Mouse (Mus musculus) neural tube, embryonic 13.5 days (tissue): ENCODE data around the gene Mfsd4b5. TPM values are rescaled to one million over a fixed set of nuclear protein-coding genes. Genes with fewer than 3 reads are reported as not detected.
"Not testable (repeated sequence)": the region's sequence is repeated elsewhere in the genome, so short reads cannot be mapped to it uniquely, and the experiment has no call there.

Experiments used
- ATAC-seq: fragments of 200-750 bp; cut with Nextera tagmentation; 2 replicates; pipeline ENCODE4 v1.8.0; 2017; ENCODE audit warnings: low read depth, mild to moderate bottlenecking, moderate TSS enrichment, moderate library complexity
- H3K27ac ChIP-seq: fragments of 300-500 bp; sonication (generic); replicated peaks from 2 replicates; pipeline ENCODE4 v1.5.1; 2015; ENCODE audit warnings: moderate library complexity, mild to moderate bottlenecking, inconsistent platforms
- H3K27me3 ChIP-seq: fragments of 300-500 bp; sonication (generic); 2 replicates; pipeline ENCODE4 v1.6.1; 2015; ENCODE audit warnings: mild to moderate bottlenecking, inconsistent platforms
- H3K36me3 ChIP-seq: fragments of 300-500 bp; sonication (generic); 2 replicates; pipeline ENCODE4 v1.6.1; 2015; ENCODE audit warnings: mild to moderate bottlenecking, inconsistent platforms
- H3K4me1 ChIP-seq: fragments of 300-500 bp; sonication (generic); replicated peaks from 2 replicates; pipeline ENCODE4 v1.6.1; 2015; ENCODE audit warnings: inconsistent platforms
- H3K4me2 ChIP-seq: fragments of 300-500 bp; sonication (generic); 2 replicates; pipeline ENCODE4 v1.6.1; 2015; ENCODE audit warnings: inconsistent platforms, mild to moderate bottlenecking, moderate library complexity
- H3K4me3 ChIP-seq: fragments of 300-500 bp; sonication (generic); 2 replicates; pipeline ENCODE4 v1.5.1; 2015; ENCODE audit warnings: mild to moderate bottlenecking, inconsistent platforms
- H3K9ac ChIP-seq: fragments of 300-500 bp; sonication (generic); 2 replicates; pipeline ENCODE4 v1.6.1; 2015; ENCODE audit warnings: moderate library complexity, mild to moderate bottlenecking, inconsistent platforms
- H3K9me3 ChIP-seq: fragments of 300-500 bp; sonication (generic); 2 replicates; pipeline ENCODE4 v1.6.1; 2016; ENCODE audit warnings: inconsistent platforms
- WGBS: fragments of 180-500 bp; shearing (Covaris S2); methylation state at CpG from one replicate; pipeline ENCODE4 v1.1.7; 2015; 5-methylcytosine and 5-hydroxymethylcytosine counted together
- polyA plus RNA-seq: library from polyadenylated mRNA; unstranded; fragments of >200 nt; fragmentation: Nextera tagmentation; extraction: Ambion mirVana; gene quantifications from 2 replicates; pipeline ENCODE4 v1.2.1, GENCODE M21; 2015

Gene Mfsd4b5
- polyA plus RNA-seq, 1 experiment from 2014 or later, result not detected

- H3K27me3 ChIP-seq, result no peaks in the 10 kb centered on the region
- no peak overlapping the region for H3K4me3 ChIP-seq
- 88% methylated on average over 11 of the region's 11 CpGs for WGBS
- ATAC-seq, result no peak
- H3K4me1 ChIP-seq, result no peaks in the 10 kb centered on the region
- no peak overlapping the region for H3K27ac ChIP-seq
- no peaks in the 10 kb centered on the region for H3K36me3 ChIP-seq
- peaks cover 6% of the 10 kb centered on the region; the same call in 1 of the 2 replicates for H3K9me3 ChIP-seq
- H3K9ac ChIP-seq, result no peak overlapping the region
- no peak overlapping the region for H3K4me2 ChIP-seq
Measured at GRCm38 (mm10) chr10:40009591-40009990, 23.1 kb upstream of the Mfsd4b5 start.

- not testable (repeated sequence) for ATAC-seq
- WGBS, result 81% methylated on average over 4 of the region's 4 CpGs
Measured at GRCm38 (mm10) chr10:40008847-40009246, 22.4 kb upstream of the Mfsd4b5 start.

GRCm38 (mm10) chr10:40007953-40008352 lies 21.5 kb upstream of the Mfsd4b5 start:
- Histone ChIP-seq H3K9me3 (no peaks in the 10 kb centered on the region), H3K27me3 (no peaks in the 10 kb centered on the region), H3K4me3 (no peak overlapping the region), H3K4me1 (no peaks in the 10 kb centered on the region), H3K36me3 (no peaks in the 10 kb centered on the region), H3K4me2 (no peak overlapping the region), H3K27ac (no peak overlapping the region), H3K9ac (no peak overlapping the region)
- 92% methylated on average over 4 of the region's 4 CpGs for WGBS
- ATAC-seq, result no peak

More at GRCm38 (mm10) chr10:40008847-40009246, 22.4 kb upstream of the Mfsd4b5 start:
- H3K4me2 ChIP-seq, H3K36me3 ChIP-seq, H3K9ac ChIP-seq, H3K27me3 ChIP-seq, H3K9me3 ChIP-seq, H3K4me1 ChIP-seq, H3K4me3 ChIP-seq, H3K27ac ChIP-seq: not testable (repeated sequence)

- WGBS, result 54% methylated on average over 10 of the region's 10 CpGs
- Histone ChIP-seq H3K4me3 (no peak overlapping the region), H3K4me2 (no peak overlapping the region), H3K36me3 (no peaks in the 10 kb centered on the region), H3K9me3 (no peaks in the 10 kb centered on the region), H3K9ac (no peak overlapping the region), H3K4me1 (no peaks in the 10 kb centered on the region), H3K27me3 (no peaks in the 10 kb centered on the region), H3K27ac (no peak overlapping the region)
- ATAC-seq, result no peak
Measured at GRCm38 (mm10) chr10:40006963-40007362, 20.5 kb upstream of the Mfsd4b5 start.

GRCm38 (mm10) chr10:40000746-40001145 lies 14.3 kb upstream of the Mfsd4b5 start:
- H3K27ac ChIP-seq, result no peak overlapping the region
- no peak overlapping the region for H3K4me3 ChIP-seq
- H3K4me1 ChIP-seq, result no peaks in the 10 kb centered on the region
- ATAC-seq, result no peak
- no peaks in the 10 kb centered on the region for H3K9me3 ChIP-seq
- no peaks in the 10 kb centered on the region for H3K27me3 ChIP-seq
- no peaks in the 10 kb centered on the region for H3K36me3 ChIP-seq
- no peak overlapping the region for H3K9ac ChIP-seq
- no peak overlapping the region for H3K4me2 ChIP-seq
- 90% methylated on average over 2 of the region's 2 CpGs for WGBS

GRCm38 (mm10) chr10:39991155-39991554 lies 4.7 kb upstream of the Mfsd4b5 start:
- peaks cover 12% of the 10 kb centered on the region; the same call in 1 of the 2 replicates for H3K9me3 ChIP-seq
- H3K4me3 ChIP-seq, result no peak overlapping the region
- H3K4me2 ChIP-seq, result no peak overlapping the region
- no peaks in the 10 kb centered on the region for H3K36me3 ChIP-seq
- no peak for ATAC-seq
- no peaks in the 10 kb centered on the region for H3K27me3 ChIP-seq
- 84% methylated on average over 4 of the region's 4 CpGs for WGBS
- no peaks in the 10 kb centered on the region for H3K4me1 ChIP-seq
- no peak overlapping the region for H3K9ac ChIP-seq
- H3K27ac ChIP-seq, result no peak overlapping the region

GRCm38 (mm10) chr10:39982604-39983003 lies 3.8 kb downstream of the Mfsd4b5 start:
- Histone ChIP-seq H3K9ac (no peak overlapping the region), H3K27ac (no peak overlapping the region), H3K4me1 (no peaks in the 10 kb centered on the region), H3K27me3 (no peaks in the 10 kb centered on the region), H3K4me2 (no peak overlapping the region), H3K4me3 (no peak overlapping the region), H3K36me3 (no peaks in the 10 kb centered on the region), H3K9me3 (peaks cover 8% of the 10 kb centered on the region)
- WGBS, result 60% methylated on average over 5 of the region's 5 CpGs
- ATAC-seq, result no peak

- WGBS, result 96% methylated on average over 1 of the region's 1 CpGs
- Histone ChIP-seq H3K9ac (no peak overlapping the region), H3K4me3 (no peak overlapping the region), H3K9me3 (peaks cover 13% of the 10 kb centered on the region), H3K36me3 (no peaks in the 10 kb centered on the region), H3K27ac (no peak overlapping the region), H3K27me3 (no peaks in the 10 kb centered on the region), H3K4me2 (no peak overlapping the region), H3K4me1 (no peaks in the 10 kb centered on the region)
- ATAC-seq, result no peak
Measured at GRCm38 (mm10) chr10:39978231-39978630, 8.2 kb downstream of the Mfsd4b5 start.

- Histone ChIP-seq H3K4me2 (no peak overlapping the region), H3K27ac (no peak overlapping the region), H3K27me3 (no peaks in the 10 kb centered on the region), H3K4me3 (no peak overlapping the region), H3K4me1 (no peaks in the 10 kb centered on the region), H3K9me3 (peaks cover 13% of the 10 kb centered on the region), H3K36me3 (no peaks in the 10 kb centered on the region), H3K9ac (no peak overlapping the region)
- ATAC-seq, result no peak
- WGBS, result 95% methylated on average over 4 of the region's 4 CpGs
Measured at GRCm38 (mm10) chr10:39977346-39977745, 9.1 kb downstream of the Mfsd4b5 start.

GRCm38 (mm10) chr10:39975771-39976170 lies 10.7 kb downstream of the Mfsd4b5 start:
- no peak for ATAC-seq
- Histone ChIP-seq H3K4me2 (no peak overlapping the region), H3K4me1 (no peaks in the 10 kb centered on the region)

GRCm38 (mm10) chr10:39974982-39975381 lies 11.5 kb downstream of the Mfsd4b5 start:
- H3K4me1 ChIP-seq, result no peaks in the 10 kb centered on the region
- 65% methylated on average over 11 of the region's 11 CpGs for WGBS
- H3K9me3 ChIP-seq, result peaks cover 13% of the 10 kb centered on the region
- no peaks in the 10 kb centered on the region for H3K36me3 ChIP-seq
- no peaks in the 10 kb centered on the region for H3K27me3 ChIP-seq
- no peak overlapping the region for H3K4me3 ChIP-seq
- no peak overlapping the region for H3K27ac ChIP-seq
- H3K9ac ChIP-seq, result no peak overlapping the region
- no peak for ATAC-seq
- no peak overlapping the region for H3K4me2 ChIP-seq

More at GRCm38 (mm10) chr10:39975771-39976170, 10.7 kb downstream of the Mfsd4b5 start:
- 41% methylated on average over 2 of the region's 2 CpGs for WGBS
- Histone ChIP-seq H3K27me3 (no peaks in the 10 kb centered on the region), H3K4me3 (no peak overlapping the region), H3K27ac (no peak overlapping the region), H3K9ac (no peak overlapping the region), H3K9me3 (peaks cover 13% of the 10 kb centered on the region), H3K36me3 (no peaks in the 10 kb centered on the region)

- H3K27me3 ChIP-seq, result no peaks in the 10 kb centered on the region
- 93% methylated on average over 3 of the region's 3 CpGs for WGBS
- H3K36me3 ChIP-seq, result no peaks in the 10 kb centered on the region
- H3K27ac ChIP-seq, result no peak overlapping the region
- no peak overlapping the region for H3K4me3 ChIP-seq
- H3K9me3 ChIP-seq, result no peaks in the 10 kb centered on the region
- no peak overlapping the region for H3K4me2 ChIP-seq
- no peak for ATAC-seq
- H3K9ac ChIP-seq, result no peak overlapping the region
- H3K4me1 ChIP-seq, result no peaks in the 10 kb centered on the region
Measured at GRCm38 (mm10) chr10:39967512-39967911, 18.9 kb downstream of the Mfsd4b5 start.

- Histone ChIP-seq H3K36me3 (no peaks in the 10 kb centered on the region), H3K9ac (no peak overlapping the region), H3K4me3 (no peak overlapping the region), H3K27ac (no peak overlapping the region), H3K27me3 (peaks cover 6% of the 10 kb centered on the region; the same call in 1 of the 2 replicates), H3K4me2 (no peak overlapping the region), H3K9me3 (no peaks in the 10 kb centered on the region), H3K4me1 (peaks cover 7% of the 10 kb centered on the region; the same call in 1 of the 2 replicates)
- WGBS, result 50% methylated on average over 1 of the region's 1 CpGs
- no peak for ATAC-seq
Measured at GRCm38 (mm10) chr10:39961906-39962305, 24.5 kb downstream of the Mfsd4b5 start.
